Mouse (Mus musculus) c-Kit-negative CD71-positive TER-119-positive erythroid progenitor cells, embryonic 14.5 days (primary cell): ENCODE measurements around the gene Snf8.
A peak's percentile ranks its signal among the peaks of the same experiment; 100 is the strongest.

Experiments used
- DNase-seq: peaks from one replicate; pipeline ENCODE4 v3.0.0-alpha.2; 2013; ENCODE audit warnings: low read depth, low spot score

The Snf8 gene

GRCm38 (mm10) chr11:96028130-96028529 lies 6.6 kb upstream of the Snf8 start:
- DNase-seq, result no peak

GRCm38 (mm10) chr11:96030571-96030970 lies 4.1 kb upstream of the Snf8 start:
- DNase-seq, result no peak

GRCm38 (mm10) chr11:96031701-96032100 lies 3.0 kb upstream of the Snf8 start:
- no peak for DNase-seq

- peak; percentile 26 for DNase-seq
Observed at GRCm38 (mm10) chr11:96033264-96033663, 1.4 kb upstream of the Snf8 start.

GRCm38 (mm10) chr11:96034116-96034515 lies 569 bp upstream of the Snf8 start:
- no peak for DNase-seq

- no peak for DNase-seq
Observed at GRCm38 (mm10) chr11:96035133-96035532, 448 bp downstream of the Snf8 start.

- DNase-seq, result no peak
Observed at GRCm38 (mm10) chr11:96037499-96037898, 2.8 kb downstream of the Snf8 start.

- no peak for DNase-seq
Observed at GRCm38 (mm10) chr11:96038560-96038959, 3.9 kb downstream of the Snf8 start.

GRCm38 (mm10) chr11:96044803-96045567 lies 10.3 kb downstream of the Snf8 start:
- no peak for DNase-seq

- no peak for DNase-seq
Observed at GRCm38 (mm10) chr11:96046028-96046427, 11.3 kb downstream of the Snf8 start.

- DNase-seq, result no peak
Observed at GRCm38 (mm10) chr11:96046793-96047192, 12.1 kb downstream of the Snf8 start.

GRCm38 (mm10) chr11:96047469-96048373 lies 13.0 kb downstream of the Snf8 start:
- DNase-seq, result no peak

GRCm38 (mm10) chr11:96049939-96050338 lies 15.3 kb downstream of the Snf8 start:
- no peak for DNase-seq

- no peak for DNase-seq
Observed at GRCm38 (mm10) chr11:96050854-96051253, 16.2 kb downstream of the Snf8 start.

- DNase-seq, result no peak
Observed at GRCm38 (mm10) chr11:96058309-96058708, 23.6 kb downstream of the Snf8 start.

GRCm38 (mm10) chr11:96064521-96065214 lies 30.0 kb downstream of the Snf8 start:
- DNase-seq, result peak; percentile 16

GRCm38 (mm10) chr11:96065215-96065911 lies 30.7 kb downstream of the Snf8 start, which contains the start of gene Ube2z:
Gene Ube2z (minus strand): TSS chr11:96065388.
- DNase-seq, result peak; percentile 89

GRCm38 (mm10) chr11:96068231-96068630 lies 33.5 kb downstream of the Snf8 start:
- no peak for DNase-seq

GRCm38 (mm10) chr11:96070353-96070752 lies 35.7 kb downstream of the Snf8 start:
- no peak for DNase-seq

- DNase-seq, result no peak
Observed at GRCm38 (mm10) chr11:96071013-96071412, 36.3 kb downstream of the Snf8 start.

GRCm38 (mm10) chr11:96073295-96073993 lies 38.8 kb downstream of the Snf8 start:
- DNase-seq, result no peak
